Comparison of ENCODE assay signal across 11 mouse cellular contexts in the genomic region with DNA sequence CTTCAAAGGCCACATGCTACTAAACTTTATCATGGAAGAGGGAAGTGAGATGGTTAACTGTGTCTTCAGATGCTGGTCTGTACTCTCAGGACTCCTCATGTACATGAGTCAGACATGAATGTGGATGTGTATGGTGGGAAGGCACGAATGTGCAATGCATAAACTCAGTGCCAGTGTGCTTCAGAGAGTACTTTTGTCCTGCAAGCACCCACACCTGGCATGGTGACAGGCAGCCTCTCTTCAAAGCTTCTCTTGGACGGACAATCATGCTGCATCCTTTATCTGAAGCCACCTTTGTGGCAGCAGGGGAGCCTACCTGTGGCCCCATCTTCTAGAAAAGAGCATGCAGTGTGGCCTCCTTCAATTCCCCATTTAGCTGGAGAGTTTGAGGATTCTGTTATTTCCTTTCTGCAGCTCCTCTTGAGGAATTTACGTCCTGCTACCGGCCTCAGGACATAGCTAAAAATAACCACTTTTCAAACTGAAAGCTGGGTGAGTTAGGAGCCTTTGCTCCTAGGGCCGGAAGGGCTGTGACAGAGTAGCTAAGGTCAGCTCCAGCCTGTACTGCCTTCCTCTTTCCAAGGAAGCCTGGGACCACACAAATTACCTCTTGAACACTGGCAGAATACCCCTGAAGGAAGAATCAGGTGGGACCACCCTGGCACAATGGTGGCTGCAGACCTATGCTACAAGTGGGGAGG. TPM values are rescaled to one million over a fixed set of nuclear protein-coding genes. Genes with fewer than 3 reads are reported as not detected.
DNase-seq lines count a peak whose midpoint lies in the region; ATAC-seq and TF ChIP-seq lines count a peak whose summit lies in the region.
"Had no signal": no experiment of that assay in that cellular context is flagged by ENCODE, and none has a peak within 500 bp of the region (broad histone marks: within the 10 kb centered on the region; RNA-seq: fewer than 3 reads in every experiment).

No protein-coding gene starts in this region.

- no peak overlapping the region for H3K9ac ChIP-seq in hindbrain, embryonic 13.5 days
- no peak overlapping the region for H3K9ac ChIP-seq in hindbrain, embryonic 12.5 days
- no peak overlapping the region for H3K9ac ChIP-seq in intestine, embryonic 16.5 days (ENCODE audit: low read depth, low read length)
- no peak overlapping the region for H3K9ac ChIP-seq in stomach, postnatal 0 days (ENCODE audit: low read length)
- no peak overlapping the region for H3K9ac ChIP-seq in forebrain, embryonic 16.5 days (replicated peaks; ENCODE audit: low read depth, low read length)
- H3K9ac ChIP-seq: midbrain, embryonic 13.5 days had no signal

- H3K4me1 ChIP-seq in hindbrain, embryonic 13.5 days (replicated peaks) = peaks cover 63% of the 10 kb centered on the region
- peaks cover 26% of the 10 kb centered on the region for H3K4me1 ChIP-seq in hindbrain, embryonic 12.5 days
- peaks cover 5% of the 10 kb centered on the region for H3K4me1 ChIP-seq in intestine, embryonic 16.5 days (ENCODE audit: control insufficient read depth, insufficient read depth, low read length)
- peaks cover 4% of the 10 kb centered on the region for H3K4me1 ChIP-seq in stomach, postnatal 0 days (replicated peaks; ENCODE audit: control insufficient read depth, insufficient read depth)
- H3K4me1 ChIP-seq in forebrain, embryonic 16.5 days (replicated peaks; ENCODE audit: control insufficient read depth, insufficient read depth, low read length) = peaks cover 47% of the 10 kb centered on the region

- no peak overlapping the region for H3K4me2 ChIP-seq in hindbrain, embryonic 13.5 days
- H3K4me2 ChIP-seq in hindbrain, embryonic 12.5 days (replicated peaks) = no peak overlapping the region
- no peak overlapping the region for H3K4me2 ChIP-seq in intestine, embryonic 16.5 days (ENCODE audit: low read depth, low read length)
- H3K4me2 ChIP-seq in stomach, postnatal 0 days (replicated peaks; ENCODE audit: low read depth) = no peak overlapping the region
- H3K4me2 ChIP-seq in forebrain, embryonic 16.5 days (ENCODE audit: low read length) = no peak overlapping the region
- H3K4me2 ChIP-seq: midbrain, embryonic 13.5 days had no signal

- no peak for TF ChIP-seq EP300 in stomach, postnatal 0 days (optimal IDR thresholded peaks at IDR 0.05)

- no peaks in the 10 kb centered on the region for H3K9me3 ChIP-seq in hindbrain, embryonic 13.5 days
- H3K9me3 ChIP-seq in hindbrain, embryonic 12.5 days (replicated peaks) = no peaks in the 10 kb centered on the region
- no peaks in the 10 kb centered on the region for H3K9me3 ChIP-seq in intestine, embryonic 16.5 days (ENCODE audit: control insufficient read depth, low read length)
- no peaks in the 10 kb centered on the region for H3K9me3 ChIP-seq in stomach, postnatal 0 days (ENCODE audit: control insufficient read depth, low read length)
- no peaks in the 10 kb centered on the region for H3K9me3 ChIP-seq in forebrain, embryonic 16.5 days (ENCODE audit: control insufficient read depth, low read length)
- H3K9me3 ChIP-seq: midbrain, embryonic 13.5 days had no signal

- H3K36me3 ChIP-seq in hindbrain, embryonic 13.5 days = peaks cover 19% of the 10 kb centered on the region
- H3K36me3 ChIP-seq in hindbrain, embryonic 12.5 days = peaks cover 18% of the 10 kb centered on the region
- H3K36me3 ChIP-seq in intestine, embryonic 16.5 days (ENCODE audit: control insufficient read depth, insufficient read depth, low read length) = no peaks in the 10 kb centered on the region
- H3K36me3 ChIP-seq in stomach, postnatal 0 days (ENCODE audit: control insufficient read depth, insufficient read depth, low read length) = peaks cover 7% of the 10 kb centered on the region
- peaks cover 19% of the 10 kb centered on the region for H3K36me3 ChIP-seq in forebrain, embryonic 16.5 days (ENCODE audit: control insufficient read depth, insufficient read depth)

- 0 out of 2 replicates have a peak overlapping the region, but pooled peaks have one; percentile 15 for H3K27ac ChIP-seq in hindbrain, embryonic 13.5 days
- H3K27ac ChIP-seq in hindbrain, embryonic 12.5 days = no peak overlapping the region
- peak overlapping the region; percentile 15; the same call in 1 of the 2 replicates for H3K27ac ChIP-seq in intestine, embryonic 16.5 days (ENCODE audit: low read length)
- H3K27ac ChIP-seq in stomach, postnatal 0 days (replicated peaks) = peak overlapping the region; percentile 73; the same call in 1 of the 2 replicates
- H3K27ac ChIP-seq in forebrain, embryonic 16.5 days (ENCODE audit: low read length) = no peak overlapping the region
- H3K27ac ChIP-seq: midbrain, embryonic 13.5 days had no signal

- WGBS in hindbrain, embryonic 13.5 days = 80% methylated on average over 5 of the region's 5 CpGs
- 77% methylated on average over 5 of the region's 5 CpGs for WGBS in hindbrain, embryonic 12.5 days
- 52% methylated on average over 5 of the region's 5 CpGs for WGBS in intestine, embryonic 16.5 days
- WGBS in stomach, postnatal 0 days = 37% methylated on average over 5 of the region's 5 CpGs
- 69% methylated on average over 5 of the region's 5 CpGs for WGBS in forebrain, embryonic 16.5 days

- no peak for ATAC-seq in hindbrain, embryonic 13.5 days (ENCODE audit: low FRiP score)
- no peak for ATAC-seq in hindbrain, embryonic 12.5 days (ENCODE audit: low FRiP score)
- no peak for ATAC-seq in intestine, embryonic 16.5 days
- no peak for ATAC-seq in stomach, postnatal 0 days (ENCODE audit: low FRiP score, low TSS enrichment)
- ATAC-seq in forebrain, embryonic 16.5 days = no peak
- ATAC-seq: midbrain, embryonic 13.5 days had no signal

- DNase-seq in right cerebral cortex, adult 2 months (ENCODE audit: low spot score in 2 of 2) = peak; percentile 42 to 64
- no peak for DNase-seq in right cerebral cortex, postnatal 10 days (ENCODE audit: low spot score in 2 of 2)
- DNase-seq in stomach, postnatal 0 days (ENCODE audit: low spot score) = no peak
- no peak for DNase-seq in layer of hippocampus, adult 11-12 months (ENCODE audit: low spot score)
- DNase-seq: thymus, postnatal 4 days had no signal

- H3K27me3 ChIP-seq in hindbrain, embryonic 13.5 days = no peaks in the 10 kb centered on the region
- no peaks in the 10 kb centered on the region for H3K27me3 ChIP-seq in hindbrain, embryonic 12.5 days
- H3K27me3 ChIP-seq in intestine, embryonic 16.5 days (replicated peaks; ENCODE audit: control insufficient read depth, insufficient read depth, low read length) = no peaks in the 10 kb centered on the region
- H3K27me3 ChIP-seq in stomach, postnatal 0 days (ENCODE audit: control insufficient read depth, insufficient read depth, low read length) = no peaks in the 10 kb centered on the region
- no peaks in the 10 kb centered on the region for H3K27me3 ChIP-seq in forebrain, embryonic 16.5 days (replicated peaks; ENCODE audit: control insufficient read depth, insufficient read depth, low read length)
- H3K27me3 ChIP-seq: midbrain, embryonic 13.5 days had no signal

- no peak overlapping the region for H3K4me3 ChIP-seq in hindbrain, embryonic 13.5 days
- H3K4me3 ChIP-seq in hindbrain, embryonic 12.5 days = no peak overlapping the region
- H3K4me3 ChIP-seq in intestine, embryonic 16.5 days (ENCODE audit: low read length) = no peak overlapping the region
- no peak overlapping the region for H3K4me3 ChIP-seq in stomach, postnatal 0 days (ENCODE audit: low read depth, low read length)
- no peak overlapping the region for H3K4me3 ChIP-seq in forebrain, embryonic 16.5 days (replicated peaks; ENCODE audit: low read length)
- H3K4me3 ChIP-seq: erythroblast, embryonic 14.5 days; midbrain, embryonic 13.5 days had no signal

- no peak for TF ChIP-seq CTCF in stomach, postnatal 0 days (IDR thresholded peaks at IDR 0.05; ENCODE audit: low read depth)

RNA-seq across cellular contexts. Expression of a gene that starts 23.7 kb away (rescaled TPM):
- 36.1 and 36.5 TPM in 2 replicates for polyA plus RNA-seq in hindbrain, embryonic 13.5 days (2015; fragmentation: Nextera tagmentation; extraction: Ambion mirVana)
- polyA plus RNA-seq in hindbrain, embryonic 12.5 days (2016; fragmentation: Nextera tagmentation; extraction: Ambion mirVana) = 27.9 and 32.3 TPM in 2 replicates
- 4.3 and 4.6 TPM in 2 replicates for polyA plus RNA-seq in intestine, embryonic 16.5 days (2015; fragmentation: Nextera tagmentation; extraction: Ambion mirVana)
- 3.4 and 3.5 TPM in 2 replicates for polyA plus RNA-seq in stomach, postnatal 0 days (2015; fragmentation: Nextera tagmentation; extraction: Ambion mirVana)
- polyA plus RNA-seq in forebrain, embryonic 16.5 days (2015; fragmentation: Nextera tagmentation; extraction: Ambion mirVana) = 76.0 and 80.3 TPM in 2 replicates

Comparison
In these comparisons a context has a peak if more than half of its experiments do, and no peak if none do; other contexts are left out.
1. H3K27ac ChIP-seq: peak in hindbrain, embryonic 13.5 days (single experiment), intestine, embryonic 16.5 days (single experiment) and stomach, postnatal 0 days (single experiment); none in hindbrain, embryonic 12.5 days (single experiment) and forebrain, embryonic 16.5 days (single experiment).
2. DNase-seq: peak in right cerebral cortex, adult 2 months (2 of 2); none in right cerebral cortex, postnatal 10 days (0 of 2), stomach, postnatal 0 days (single experiment) and layer of hippocampus, adult 11-12 months (single experiment).